Mouse (Mus musculus): Measurements from ENCODE around the gene Wdtc1. TPM values are rescaled to one million over a fixed set of nuclear protein-coding genes. Genes with fewer than 3 reads are reported as not detected.

Wdtc1 gene
- total and polyA plus RNA-seq, 2 experiments from 2014 or later: 14.9 to 47.7 TPM

DNA sequence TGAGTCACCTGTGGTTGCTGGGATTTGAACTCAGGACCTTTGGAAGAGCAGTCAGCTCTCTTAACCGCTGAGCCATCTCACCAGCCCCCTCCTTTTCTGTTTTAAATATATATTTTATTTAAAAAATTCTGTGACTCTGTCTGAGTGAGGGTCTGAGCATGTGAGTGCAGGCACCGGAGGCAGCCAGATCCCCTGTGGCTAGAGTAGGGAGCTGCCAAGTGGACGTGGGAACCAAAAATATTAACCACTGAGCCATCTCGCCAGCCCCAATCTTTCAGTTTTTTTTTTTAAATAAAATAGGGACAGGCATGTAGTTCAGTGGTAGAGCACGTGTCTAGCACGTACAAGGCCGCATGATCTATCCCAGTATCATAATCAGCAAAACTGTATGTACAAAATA lies 48.5 kb downstream of the Wdtc1 start:
- Histone ChIP-seq H3K36me3 (ENCODE audit: insufficient read depth, low read length) (peaks cover 6% of the 10 kb centered on the region; the same call in 1 of the 2 replicates), H3K4me1 (ENCODE audit: insufficient read depth, low read length) (0 out of 2 replicates have a peak, but pooled peaks cover 4% of the 10 kb centered on the region), H3K9me3 (ENCODE audit: low read length) (no peaks in the 10 kb centered on the region), H3K27ac (no peak overlapping the region), H3K4me2 (ENCODE audit: low read depth, low read length) (no peak overlapping the region), H3K9ac (replicated peaks; ENCODE audit: low read length) (no peak overlapping the region), H3K4me3 (ENCODE audit: low read length) (no peak overlapping the region), H3K27me3 (ENCODE audit: insufficient read depth, low read length) (no peaks in the 10 kb centered on the region)
- 86% methylated on average over 7 of the region's 7 CpGs for WGBS
- TF ChIP-seq CTCF (IDR thresholded peaks at IDR 0.05; ENCODE audit: low read depth): no peak
- ATAC-seq: no peak
- no peak for DNase-seq (ENCODE audit: low spot score)

DNA sequence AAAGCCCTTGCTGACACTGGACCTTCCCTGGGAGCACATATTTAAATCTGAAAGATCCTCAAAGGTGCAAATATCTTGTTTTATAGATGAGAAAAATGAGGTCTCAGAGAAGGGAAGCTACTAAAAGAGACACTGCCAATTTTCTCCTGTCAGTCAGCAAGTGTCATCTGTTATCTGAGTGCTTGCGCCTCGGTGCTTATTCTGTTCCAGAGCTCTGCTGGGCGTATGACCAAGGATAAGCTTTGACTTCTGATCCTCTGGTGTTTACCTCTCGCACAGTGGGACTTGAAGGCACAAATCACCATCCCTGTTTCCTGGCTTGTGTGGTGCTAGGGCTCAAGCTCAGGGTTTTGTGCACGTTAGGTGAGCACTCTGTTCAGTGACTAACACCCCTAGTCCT lies 50.6 kb downstream of the Wdtc1 start:
- WGBS: 71% methylated on average over 5 of the region's 5 CpGs
- no peak for TF ChIP-seq CTCF (IDR thresholded peaks at IDR 0.05; ENCODE audit: low read depth)
- peaks cover 6% of the 10 kb centered on the region; the same call in 1 of the 2 replicates for H3K36me3 ChIP-seq (ENCODE audit: insufficient read depth, low read length)
- no peak overlapping the region for H3K9ac ChIP-seq (replicated peaks; ENCODE audit: low read length)
- no peak overlapping the region for H3K4me2 ChIP-seq (ENCODE audit: low read depth, low read length)
- no peak overlapping the region for H3K4me3 ChIP-seq (ENCODE audit: low read length)
- ATAC-seq: no peak
- no peak overlapping the region for H3K27ac ChIP-seq
- no peaks in the 10 kb centered on the region for H3K9me3 ChIP-seq (ENCODE audit: low read length)
- no peak for DNase-seq (ENCODE audit: low spot score)
- peaks cover 23% of the 10 kb centered on the region for H3K4me1 ChIP-seq (ENCODE audit: insufficient read depth, low read length)
- no peaks in the 10 kb centered on the region for H3K27me3 ChIP-seq (ENCODE audit: insufficient read depth, low read length)

DNA sequence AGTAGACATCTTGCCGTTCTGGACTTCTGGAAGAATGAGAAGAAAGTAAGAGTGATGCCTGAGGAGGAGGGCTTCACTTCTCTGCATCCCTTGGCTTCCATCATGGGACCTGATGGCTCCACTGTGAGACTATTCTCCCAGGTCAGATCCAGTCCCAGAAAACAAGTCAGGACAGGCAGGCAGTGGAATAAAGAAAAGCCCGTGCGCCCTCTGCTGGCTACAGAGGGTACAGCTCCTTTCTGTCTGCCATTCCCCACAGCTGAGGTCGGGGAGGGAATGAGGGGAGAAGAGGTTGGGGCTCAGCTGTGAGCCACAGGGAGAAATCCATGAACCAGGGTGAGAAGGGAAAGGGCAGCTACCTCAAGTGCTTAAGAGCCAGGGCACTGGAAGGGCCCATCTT lies 51.5 kb downstream of the Wdtc1 start:
- Histone ChIP-seq H3K4me3 (ENCODE audit: low read length) (no peak overlapping the region), H3K36me3 (ENCODE audit: insufficient read depth, low read length) (peaks cover 6% of the 10 kb centered on the region; the same call in 1 of the 2 replicates), H3K4me2 (ENCODE audit: low read depth, low read length) (no peak overlapping the region), H3K4me1 (ENCODE audit: insufficient read depth, low read length) (peaks cover 26% of the 10 kb centered on the region), H3K9me3 (ENCODE audit: low read length) (no peaks in the 10 kb centered on the region), H3K9ac (replicated peaks; ENCODE audit: low read length) (no peak overlapping the region), H3K27ac (no peak overlapping the region), H3K27me3 (ENCODE audit: insufficient read depth, low read length) (no peaks in the 10 kb centered on the region)
- peak; percentile 80 for DNase-seq (ENCODE audit: low spot score)
- TF ChIP-seq CTCF (IDR thresholded peaks at IDR 0.05; ENCODE audit: low read depth): peak; percentile 96
- WGBS: 24% methylated on average over 4 of the region's 4 CpGs
- no peak for ATAC-seq

DNA sequence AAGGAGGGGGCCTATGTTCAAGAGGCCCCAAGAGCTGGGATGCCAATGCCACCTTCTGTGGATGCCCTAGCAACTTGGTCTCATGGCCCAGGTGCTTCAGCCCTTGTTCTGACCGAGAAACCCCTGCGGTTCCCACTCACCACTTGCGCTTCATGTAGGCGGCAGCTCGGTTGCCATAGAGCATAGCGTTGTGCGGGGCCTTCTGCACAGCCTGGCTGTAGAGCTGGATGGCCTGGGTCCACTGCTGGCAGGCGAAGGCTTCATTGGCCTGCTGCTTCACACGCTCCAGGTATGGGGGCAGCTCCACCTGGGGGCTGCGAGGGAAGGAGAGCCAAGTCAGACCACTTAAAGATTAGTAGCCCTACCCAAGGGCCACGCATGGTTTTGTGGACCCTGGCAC lies 52.9 kb downstream of the Wdtc1 start:
- DNase-seq (ENCODE audit: low spot score) (no peak), ATAC-seq (no peak)
- Histone ChIP-seq H3K36me3 (ENCODE audit: insufficient read depth, low read length) (peaks cover 14% of the 10 kb centered on the region), H3K27me3 (ENCODE audit: insufficient read depth, low read length) (no peaks in the 10 kb centered on the region), H3K9me3 (ENCODE audit: low read length) (no peaks in the 10 kb centered on the region), H3K27ac (peak overlapping the region; percentile 89), H3K4me3 (ENCODE audit: low read length) (no peak overlapping the region), H3K4me1 (ENCODE audit: insufficient read depth, low read length) (peaks cover 26% of the 10 kb centered on the region), H3K4me2 (ENCODE audit: low read depth, low read length) (no peak overlapping the region), H3K9ac (replicated peaks; ENCODE audit: low read length) (no peak overlapping the region)
- 65% methylated on average over 11 of the region's 11 CpGs for WGBS
- TF ChIP-seq CTCF (IDR thresholded peaks at IDR 0.05; ENCODE audit: low read depth): no peak

DNA sequence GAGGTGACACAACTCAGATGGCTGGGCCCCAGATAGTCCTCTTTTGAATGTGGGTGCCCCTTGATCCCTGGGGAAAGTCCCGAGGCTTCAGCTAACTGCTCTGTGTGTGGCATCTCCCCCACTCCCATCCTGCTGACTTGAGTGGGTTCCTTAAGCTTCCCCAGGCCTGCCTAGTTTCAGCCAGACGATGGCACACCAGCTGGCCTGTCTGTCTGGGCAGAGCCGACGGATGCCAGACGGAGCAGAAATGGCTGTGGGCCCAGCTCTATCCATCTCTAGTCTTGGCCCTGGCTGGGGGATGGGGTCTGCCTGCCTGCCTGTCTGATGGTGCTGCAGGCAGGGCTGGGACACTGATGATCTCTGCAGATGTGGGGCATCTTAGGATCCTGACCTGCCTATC lies 53.6 kb downstream of the Wdtc1 start:
- peaks cover 21% of the 10 kb centered on the region for H3K36me3 ChIP-seq (ENCODE audit: insufficient read depth, low read length)
- TF ChIP-seq CTCF (IDR thresholded peaks at IDR 0.05; ENCODE audit: low read depth): no peak
- no peak overlapping the region for H3K4me3 ChIP-seq (ENCODE audit: low read length)
- H3K9me3 ChIP-seq (ENCODE audit: low read length): no peaks in the 10 kb centered on the region
- H3K27ac ChIP-seq: peak overlapping the region; percentile 89
- peak; percentile 53 for ATAC-seq
- DNase-seq (ENCODE audit: low spot score): peak; percentile 82
- H3K9ac ChIP-seq (replicated peaks; ENCODE audit: low read length): no peak overlapping the region
- H3K27me3 ChIP-seq (ENCODE audit: insufficient read depth, low read length): no peaks in the 10 kb centered on the region
- H3K4me1 ChIP-seq (ENCODE audit: insufficient read depth, low read length): peaks cover 26% of the 10 kb centered on the region
- WGBS: 45% methylated on average over 5 of the region's 5 CpGs
- H3K4me2 ChIP-seq (ENCODE audit: low read depth, low read length): no peak overlapping the region

DNA sequence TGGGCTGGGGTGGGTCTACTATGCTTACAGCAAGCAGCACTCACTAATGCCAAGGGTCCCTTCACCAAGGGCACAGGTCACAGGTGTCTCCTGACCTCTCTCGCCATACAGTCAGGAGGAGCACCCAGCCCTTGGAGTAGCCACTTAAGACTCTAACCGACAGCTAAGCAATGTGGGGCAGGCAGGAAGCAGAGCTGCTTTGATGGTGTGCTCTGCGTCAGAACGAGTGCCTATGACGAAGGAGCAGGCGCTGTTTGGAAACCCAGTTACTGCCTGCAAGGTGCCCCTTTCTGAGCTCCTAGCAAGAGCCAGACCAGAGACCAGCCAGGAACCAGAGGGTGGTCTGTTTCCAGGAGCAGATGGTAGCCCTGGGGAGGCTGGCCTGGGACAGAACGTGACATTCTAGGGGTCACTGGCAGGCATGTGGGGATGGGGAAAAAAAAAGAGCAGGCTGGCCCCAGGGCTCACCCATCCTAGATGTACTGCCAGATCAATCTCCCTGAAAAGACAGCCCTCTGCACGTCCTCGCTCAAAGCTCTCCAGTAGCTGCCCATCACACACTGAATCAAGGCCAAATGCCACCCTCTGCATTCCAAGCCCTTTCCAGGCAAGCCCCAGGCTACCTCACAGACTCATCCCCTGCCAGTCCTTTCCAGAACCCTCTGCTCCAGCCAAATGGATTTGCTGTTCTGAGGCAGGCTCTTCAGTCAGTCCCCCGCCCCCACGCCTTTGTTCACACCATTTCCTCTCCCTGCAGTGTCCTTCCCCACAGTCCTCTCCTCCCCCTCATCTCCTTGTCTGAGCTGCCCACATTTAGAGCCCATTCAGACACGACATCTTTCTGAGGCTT lies 54.5 kb downstream of the Wdtc1 start:
- peak overlapping the region; percentile 89 for H3K27ac ChIP-seq
- no peak overlapping the region for H3K4me2 ChIP-seq (ENCODE audit: low read depth, low read length)
- H3K9ac ChIP-seq (replicated peaks; ENCODE audit: low read length): no peak overlapping the region; the same call in 1 of the 2 replicates
- no peak for TF ChIP-seq CTCF (IDR thresholded peaks at IDR 0.05; ENCODE audit: low read depth)
- no peaks in the 10 kb centered on the region for H3K9me3 ChIP-seq (ENCODE audit: low read length)
- H3K4me1 ChIP-seq (ENCODE audit: insufficient read depth, low read length): peaks cover 26% of the 10 kb centered on the region
- ATAC-seq (peak; percentile 69), DNase-seq (ENCODE audit: low spot score) (peak; percentile 80)
- H3K4me3 ChIP-seq (ENCODE audit: low read length): no peak overlapping the region
- WGBS: 21% methylated on average over 12 of the region's 12 CpGs
- H3K36me3 ChIP-seq (ENCODE audit: insufficient read depth, low read length): peaks cover 21% of the 10 kb centered on the region
- H3K27me3 ChIP-seq (ENCODE audit: insufficient read depth, low read length): no peaks in the 10 kb centered on the region

DNA sequence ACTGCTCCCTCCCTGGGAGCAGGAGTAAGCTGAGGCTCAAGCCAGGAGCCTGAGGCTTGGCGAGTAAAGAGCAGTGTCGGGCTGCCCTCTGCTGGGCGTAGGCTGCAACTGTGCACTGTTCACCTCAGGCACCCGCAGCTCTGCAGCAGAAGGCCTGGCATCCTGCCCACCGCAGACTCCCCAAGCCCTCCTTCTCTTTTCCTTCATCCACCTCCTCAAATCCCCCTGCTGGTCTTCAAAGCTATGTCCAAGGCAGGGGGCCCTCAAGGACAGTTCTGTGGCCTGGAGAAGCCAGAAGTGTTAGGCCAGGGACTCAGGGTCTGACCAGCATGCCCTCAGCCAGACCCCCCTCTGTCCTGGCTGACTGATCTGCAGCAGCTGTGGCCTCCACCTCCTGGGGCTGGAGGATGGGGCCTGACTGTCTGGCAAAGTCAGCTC lies 55.5 kb downstream of the Wdtc1 start:
- Histone ChIP-seq H3K9ac (replicated peaks; ENCODE audit: low read length) (0 out of 2 replicates have a peak overlapping the region, but pooled peaks have one; percentile 21), H3K4me1 (ENCODE audit: insufficient read depth, low read length) (peaks cover 31% of the 10 kb centered on the region), H3K9me3 (ENCODE audit: low read length) (no peaks in the 10 kb centered on the region), H3K27me3 (ENCODE audit: insufficient read depth, low read length) (no peaks in the 10 kb centered on the region), H3K36me3 (ENCODE audit: insufficient read depth, low read length) (peaks cover 21% of the 10 kb centered on the region), H3K4me2 (ENCODE audit: low read depth, low read length) (no peak overlapping the region), H3K27ac (peak overlapping the region; percentile 89), H3K4me3 (ENCODE audit: low read length) (no peak overlapping the region)
- peak; percentile 98 for TF ChIP-seq CTCF (IDR thresholded peaks at IDR 0.05; ENCODE audit: low read depth)
- ATAC-seq: peak; percentile 83
- WGBS: 4% methylated on average over 5 of the region's 5 CpGs
- peak; percentile 95 for DNase-seq (ENCODE audit: low spot score)

All from hindbrain, postnatal 0 days (tissue).